Mouse (Mus musculus) cerebellum, adult (tissue): Measurements from ENCODE around the gene Snx33.
"Not testable (repeated sequence)": the region's sequence is repeated elsewhere in the genome, so short reads cannot be mapped to it uniquely, and the experiment has no call there.

Experiments used
- ATAC-seq: cut with Nextera tagmentation; 2 replicates; pipeline ENCODE4 v1.9.2; 2017; ENCODE audit warnings: mild to moderate bottlenecking, moderate library complexity, mixed read lengths; ENCODE audit not compliant: insufficient number of reproducible peaks, low FRiP score, low TSS enrichment

Snx33 gene

DNA sequence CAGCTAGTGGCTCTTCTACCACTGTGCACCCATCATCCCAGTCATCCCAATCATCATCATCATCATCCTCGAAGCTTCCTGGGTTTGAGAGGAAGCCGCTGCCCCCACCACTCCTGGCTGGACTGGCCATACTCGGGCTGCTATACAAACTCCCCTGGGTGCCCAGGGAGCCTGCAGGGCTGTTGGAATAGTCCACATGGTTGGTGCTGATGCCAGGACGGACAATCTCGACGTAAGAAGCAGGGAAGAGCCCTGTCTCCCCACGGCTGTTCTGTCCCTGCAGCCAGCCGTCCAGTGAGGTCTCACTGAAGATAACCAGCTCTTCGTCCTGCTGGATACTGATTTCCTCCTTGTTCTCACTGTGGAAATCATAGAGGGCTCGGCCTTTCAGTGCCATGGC lies 1.8 kb downstream of the Snx33 start:
- no peak for ATAC-seq

DNA sequence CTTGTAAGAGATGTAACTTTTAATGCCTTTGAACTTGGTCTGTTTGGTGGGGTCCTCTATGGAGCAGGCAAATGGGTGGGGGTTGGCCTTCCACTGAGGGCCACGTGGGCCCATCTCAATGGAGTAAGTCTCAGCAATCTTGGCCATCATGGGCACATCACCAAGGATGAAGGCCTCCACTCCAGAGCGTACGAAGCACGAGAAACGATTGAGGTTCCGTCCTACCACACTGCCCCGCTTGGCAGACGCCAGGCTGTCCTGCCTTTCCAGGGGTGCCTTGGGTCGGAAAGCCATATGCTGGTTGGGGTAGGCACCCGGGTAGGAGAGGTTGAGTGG lies 2.2 kb downstream of the Snx33 start:
- ATAC-seq: no peak

GRCm38 (mm10) chr9:56925291-56926024 lies 2.7 kb downstream of the Snx33 start:
- no peak for ATAC-seq

DNA sequence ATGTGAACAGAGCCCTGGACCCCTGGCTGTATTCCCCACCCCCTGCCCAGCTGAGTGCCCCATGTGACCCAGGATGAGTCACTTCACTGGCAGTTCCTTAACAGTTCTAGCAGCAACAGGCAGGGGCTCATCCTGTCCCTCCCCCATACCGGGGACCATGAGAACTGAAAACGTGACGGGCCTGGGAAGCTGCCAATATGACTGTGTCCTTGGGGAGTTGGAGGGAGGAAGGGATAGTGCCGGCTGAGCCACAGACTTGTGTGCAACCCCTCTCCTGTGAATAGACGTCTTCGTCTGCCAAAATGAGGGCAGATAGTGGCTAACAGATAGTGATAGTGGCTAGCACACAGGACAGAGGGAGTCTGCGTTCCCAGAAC lies 3.5 kb downstream of the Snx33 start:
- ATAC-seq: no peak

GRCm38 (mm10) chr9:56923841-56924650 lies 4.1 kb downstream of the Snx33 start:
- no peak for ATAC-seq

DNA sequence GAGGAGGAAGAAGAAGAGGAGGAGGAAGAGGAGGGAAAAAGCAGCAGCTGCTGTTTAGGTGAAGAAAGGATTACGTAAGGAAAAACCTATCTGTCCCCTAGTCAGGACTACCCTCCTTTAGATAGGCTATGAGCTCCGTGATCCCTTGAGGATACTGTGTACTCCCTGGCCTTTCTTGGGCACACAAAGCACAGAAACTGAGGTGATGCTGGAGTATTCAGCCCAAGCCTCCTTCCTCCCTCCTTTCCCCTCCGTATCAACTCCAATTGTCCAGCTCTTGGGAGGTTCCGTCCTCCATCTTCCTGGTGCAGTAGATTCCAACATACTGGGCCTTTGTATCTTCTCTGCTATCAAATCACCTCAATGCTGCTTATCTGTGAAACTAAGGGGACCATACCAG lies 5.4 kb downstream of the Snx33 start:
- no peak for ATAC-seq

- ATAC-seq: no peak
These were observed 9.7 kb downstream of the Snx33 start for GRCm38 (mm10) chr9:56918466-56918865.

- ATAC-seq: no peak
These were observed 11.0 kb downstream of the Snx33 start for GRCm38 (mm10) chr9:56917131-56917530.

GRCm38 (mm10) chr9:56915695-56916410 lies 12.3 kb downstream of the Snx33 start:
- no peak for ATAC-seq

DNA sequence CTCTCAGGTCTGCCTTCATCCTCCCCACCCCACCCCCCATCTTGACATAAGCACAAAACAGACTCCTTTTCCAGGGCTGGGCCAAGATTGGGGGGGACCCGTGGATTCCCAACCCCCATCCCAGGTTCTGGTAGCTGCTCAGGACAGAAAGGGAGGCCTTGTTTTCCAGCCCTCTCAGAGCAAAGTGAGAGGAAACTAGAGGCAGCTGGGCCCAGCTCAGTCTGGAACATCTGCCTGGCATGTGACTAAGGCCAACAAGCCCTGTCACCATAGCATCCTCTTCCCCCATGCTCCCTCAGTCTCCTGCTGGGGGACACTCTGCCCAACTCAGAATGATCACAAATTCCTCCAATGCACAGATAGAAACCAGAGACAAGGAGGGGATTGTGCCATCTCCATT lies 13.1 kb downstream of the Snx33 start:
- ATAC-seq: no peak

DNA sequence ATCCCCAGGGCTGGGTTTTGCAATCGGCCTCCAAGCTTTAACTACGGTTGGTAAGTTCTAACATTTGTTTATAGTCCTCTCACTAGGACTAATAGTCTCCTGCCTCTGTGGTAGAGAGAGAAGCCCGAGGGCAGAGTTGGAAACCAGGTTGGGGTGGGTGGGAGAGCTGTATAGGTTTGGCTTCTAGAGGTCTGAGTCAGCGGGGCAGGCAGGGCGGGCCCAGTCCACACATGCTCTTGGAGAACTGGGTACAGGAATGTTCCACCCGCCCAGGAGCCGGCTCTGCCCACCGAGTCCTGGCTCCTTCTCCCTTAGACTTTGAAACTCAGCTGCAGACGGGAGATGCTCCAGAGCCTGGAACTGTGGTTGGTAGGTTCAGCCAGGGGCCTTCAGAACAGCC lies 14.2 kb downstream of the Snx33 start:
- ATAC-seq: no peak

GRCm38 (mm10) chr9:56911017-56911416 lies 17.2 kb downstream of the Snx33 start:
- ATAC-seq: no peak

GRCm38 (mm10) chr9:56909991-56910390 lies 18.2 kb downstream of the Snx33 start:
- not testable (repeated sequence) for ATAC-seq

GRCm38 (mm10) chr9:56907549-56907948 lies 20.6 kb downstream of the Snx33 start:
- no peak for ATAC-seq

DNA sequence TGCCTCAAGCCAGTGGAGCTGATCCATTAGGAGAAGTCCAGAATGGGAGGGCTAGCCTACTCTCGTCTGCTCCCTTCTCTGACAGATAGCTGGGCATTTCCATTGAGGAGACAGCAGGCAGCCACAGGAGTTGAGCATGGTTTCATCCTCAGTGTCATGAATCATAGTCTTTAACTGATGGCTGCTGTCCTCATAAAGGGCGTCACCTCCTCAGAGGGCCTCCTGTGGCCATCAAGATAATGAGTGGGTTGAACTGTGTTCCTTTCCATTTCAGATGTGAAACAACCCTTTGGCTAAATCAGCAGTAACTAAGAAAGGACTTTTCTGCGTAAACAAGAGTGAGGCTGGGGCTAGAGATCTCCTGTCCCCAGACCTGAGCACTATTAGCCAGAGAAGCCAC lies 24.5 kb downstream of the Snx33 start:
- no peak for ATAC-seq

DNA sequence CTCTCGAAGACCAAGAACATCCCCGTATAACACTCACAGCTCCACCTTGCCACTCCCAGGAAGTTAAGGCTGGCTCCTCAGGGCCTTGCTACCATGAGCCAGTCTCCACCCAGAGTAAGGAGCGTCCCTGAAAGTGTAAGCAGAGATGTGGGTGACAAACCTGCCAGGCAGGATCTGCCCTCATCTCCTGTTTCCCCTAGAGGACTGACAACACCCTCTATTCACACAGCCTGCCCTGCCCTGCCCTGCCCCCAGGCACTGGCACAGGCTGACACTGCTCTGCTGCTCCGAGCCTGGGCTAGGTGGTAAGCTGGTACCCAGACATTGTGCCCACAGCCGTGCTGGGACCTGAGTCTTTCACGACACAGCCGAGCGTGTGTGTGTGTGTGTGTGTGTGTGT lies 27.0 kb downstream of the Snx33 start:
- no peak for ATAC-seq

DNA sequence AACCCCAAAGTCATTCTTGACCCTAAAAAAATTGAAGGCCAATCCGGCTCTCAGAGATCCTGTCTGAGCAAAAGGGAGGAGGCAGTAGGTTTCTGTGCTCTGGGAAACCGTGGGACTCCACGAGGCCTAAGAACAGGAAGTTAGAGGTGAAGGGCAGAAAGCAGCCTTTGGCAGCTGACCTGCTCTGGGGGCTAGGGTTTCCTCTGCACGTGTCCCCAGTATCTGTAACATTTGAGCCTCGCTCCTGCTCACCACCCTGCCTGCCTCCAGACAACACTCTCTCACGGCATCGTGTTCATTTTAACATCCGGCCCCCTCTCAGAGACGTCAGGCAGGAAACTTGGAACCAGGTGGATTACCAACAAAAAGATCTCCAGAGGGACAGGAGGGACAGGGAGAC lies 27.6 kb downstream of the Snx33 start:
- no peak for ATAC-seq

- no peak for ATAC-seq
These were observed 28.1 kb downstream of the Snx33 start for GRCm38 (mm10) chr9:56900060-56900459.

DNA sequence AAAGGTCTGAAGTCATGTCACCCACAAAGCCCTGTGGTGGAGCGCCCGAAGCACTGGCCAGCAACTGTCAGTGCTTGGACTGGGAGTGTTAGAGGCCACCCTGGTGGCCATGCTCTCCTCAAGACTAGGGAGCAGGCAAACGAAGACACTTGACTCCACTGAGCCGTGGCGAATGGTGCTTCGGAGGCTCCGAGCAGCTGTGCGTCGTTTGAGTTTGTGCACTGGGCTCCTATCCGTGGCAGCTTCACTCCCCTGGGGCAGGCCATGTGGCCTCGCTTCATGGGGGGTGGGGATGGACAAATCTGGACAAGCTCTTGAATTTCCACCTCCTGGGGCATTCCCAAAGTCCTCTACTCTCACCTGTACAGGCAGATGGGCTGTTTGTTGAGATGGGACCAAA lies 28.8 kb downstream of the Snx33 start:
- ATAC-seq: no peak

DNA sequence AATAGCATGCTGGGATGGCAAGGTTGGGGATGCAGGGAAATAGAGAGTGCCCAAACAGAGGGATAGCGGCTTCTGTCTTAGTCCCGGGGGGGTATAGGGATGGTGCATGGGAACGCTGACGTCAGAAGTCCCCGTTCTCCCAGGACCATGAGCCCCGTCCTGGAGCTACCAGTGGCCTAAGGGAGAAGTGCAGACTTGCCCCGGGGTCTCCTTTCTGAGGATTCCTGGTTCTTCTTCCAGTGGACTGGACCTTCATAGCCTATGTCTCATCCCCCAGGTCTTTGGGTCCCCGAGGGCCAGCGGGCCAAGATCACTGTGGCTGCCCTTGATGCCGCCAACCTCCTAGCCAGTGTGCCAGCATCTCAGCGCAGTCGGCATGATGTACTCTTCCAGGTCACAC lies 31.4 kb downstream of the Snx33 start:
- no peak for ATAC-seq

- ATAC-seq: no peak
These were observed 34.2 kb downstream of the Snx33 start for GRCm38 (mm10) chr9:56894006-56894405.
